Mouse (Mus musculus) MEL (cell line): ENCODE results near the gene Asb1. TPM values are rescaled to one million over a fixed set of nuclear protein-coding genes. Genes with fewer than 3 reads are reported as not detected.

Source experiments
- DNase-seq: peaks from one replicate; pipeline ENCODE4 v3.0.0; 2011; ENCODE audit warnings: low read depth, low spot score
- H3K27ac ChIP-seq: 2 replicates; pipeline ENCODE4 v1.5.1; 2012; ENCODE audit warnings: low read depth, mild to moderate bottlenecking, control low read depth, low read length, moderate library complexity; ENCODE audit not compliant: control insufficient read depth
- H3K27me3 ChIP-seq, 2 experiments: fragments of 150-350 bp in 1 of 2; sonication (generic) in 1 of 2; 2 replicates each; pipeline ENCODE4 v1.6.1; 2012; ENCODE audit warnings: low read length in 2 of 2, mild to moderate bottlenecking in 2 of 2, improper control_type of control experiment in 1 of 2, moderate library complexity in 1 of 2; ENCODE audit not compliant: insufficient read depth in 2 of 2, control insufficient read depth in 1 of 2
- H3K36me3 ChIP-seq, 2 experiments: 2 replicates each; pipeline ENCODE4 v1.6.1; 2012 to 2014; ENCODE audit warnings: low read length in 2 of 2, improper control_type of control experiment in 1 of 2, inconsistent platforms in 1 of 2, mild to moderate bottlenecking in 1 of 2; ENCODE audit not compliant: insufficient read depth in 2 of 2, control insufficient read depth in 1 of 2
- H3K4me1 ChIP-seq, 2 experiments: fragments of 150-350 bp in 1 of 2; sonication (generic) in 1 of 2; 2 replicates each; pipeline ENCODE4 v1.6.1; 2012; ENCODE audit warnings: low read length in 2 of 2, improper control_type of control experiment in 1 of 2, mild to moderate bottlenecking in 1 of 2; ENCODE audit not compliant: insufficient read depth in 2 of 2, control insufficient read depth in 1 of 2
- H3K4me3 ChIP-seq, 2 experiments: fragments of 150-350 bp in 1 of 2; sonication (generic) in 1 of 2; 2 replicates each; pipeline ENCODE4 v1.5.1; 2012; ENCODE audit warnings: low read depth in 2 of 2, low read length in 2 of 2, mild to moderate bottlenecking in 2 of 2, moderate library complexity in 2 of 2, control low read depth in 1 of 2, improper control_type of control experiment in 1 of 2; ENCODE audit not compliant: control insufficient read depth in 1 of 2, insufficient read depth in 1 of 2
- H3K79me2 ChIP-seq: 2 replicates; pipeline ENCODE4 v1.6.1; 2012; ENCODE audit warnings: mild to moderate bottlenecking, low read length, moderate library complexity; ENCODE audit not compliant: control insufficient read depth, poor library complexity, insufficient read depth
- H3K9ac ChIP-seq: 2 replicates; pipeline ENCODE4 v1.6.1; 2012; ENCODE audit warnings: low read depth, mild to moderate bottlenecking, control low read depth, low read length, moderate library complexity; ENCODE audit not compliant: control insufficient read depth, poor library complexity, severe bottlenecking
- H3K9me3 ChIP-seq: fragments of 150-350 bp; sonication (generic); replicated peaks from 2 replicates; pipeline ENCODE4 v1.6.1; 2012; ENCODE audit warnings: mild to moderate bottlenecking, low read length, improper control_type of control experiment, moderate library complexity; ENCODE audit not compliant: insufficient read depth
- BHLHE40 ChIP-seq: IDR thresholded peaks from 2 replicates; pipeline ENCODE4 v1.6.1; 2012; ENCODE audit warnings: low read depth, mild to moderate bottlenecking, inconsistent platforms, low read length, improper control_type of control experiment, borderline replicate concordance
- CTCF ChIP-seq, 3 experiments: IDR thresholded peaks in 2 of 3; conservative IDR thresholded peaks in 1 of 3; 2 replicates each; pipeline ENCODE4 v1.5.1; 2011 to 2012; ENCODE audit warnings: low read length in 3 of 3, low read depth in 2 of 3, mild to moderate bottlenecking in 2 of 3, improper control_type of control experiment in 1 of 3, inconsistent platforms in 1 of 3, mixed read lengths in 1 of 3, moderate library complexity in 1 of 3; ENCODE audit not compliant: control insufficient read depth in 1 of 3, insufficient read depth in 1 of 3, poor library complexity in 1 of 3, severe bottlenecking in 1 of 3
- E2F4 ChIP-seq: IDR thresholded peaks from 2 replicates; pipeline ENCODE4 v1.6.1; 2011; ENCODE audit warnings: low read depth, low read length, improper control_type of control experiment, borderline replicate concordance
- ELF1 ChIP-seq: IDR thresholded peaks from 2 replicates; pipeline ENCODE4 v1.6.1; 2014; ENCODE audit warnings: low read depth, mild to moderate bottlenecking, inconsistent platforms, low read length, improper control_type of control experiment, moderate library complexity
- EP300 ChIP-seq, 2 experiments: IDR thresholded peaks; 2 replicates each; pipeline ENCODE4 v1.6.1; 2011; ENCODE audit warnings: improper control_type of control experiment in 2 of 2, low read length in 2 of 2, low read depth in 1 of 2, mild to moderate bottlenecking in 1 of 2
- ETS1 ChIP-seq: IDR thresholded peaks from 2 replicates; pipeline ENCODE4 v1.6.1; 2012; ENCODE audit warnings: low read depth, mild to moderate bottlenecking, inconsistent platforms, low read length, improper control_type of control experiment, moderate library complexity
- GABPA ChIP-seq: IDR thresholded peaks from 2 replicates; pipeline ENCODE4 v1.6.1; 2012; ENCODE audit warnings: low read depth, mild to moderate bottlenecking, inconsistent platforms, low read length, improper control_type of control experiment, moderate library complexity
- GATA1 ChIP-seq: IDR thresholded peaks from 2 replicates; pipeline ENCODE4 v1.6.1; 2011; ENCODE audit warnings: low read depth, low read length, improper control_type of control experiment
- HCFC1 ChIP-seq: IDR thresholded peaks from 2 replicates; pipeline ENCODE4 v1.6.1; 2012; ENCODE audit warnings: low read depth, mild to moderate bottlenecking, inconsistent platforms, low read length, improper control_type of control experiment, moderate library complexity
- JUND ChIP-seq: IDR thresholded peaks from 2 replicates; pipeline ENCODE4 v1.6.1; 2011; ENCODE audit warnings: low read depth, mild to moderate bottlenecking, improper control_type of control experiment, low read length
- KAT2A ChIP-seq: conservative IDR thresholded peaks from 2 replicates; pipeline ENCODE4 v1.6.1; 2012; ENCODE audit warnings: low read depth, low read length, improper control_type of control experiment, inconsistent platforms
- MAFK ChIP-seq: IDR thresholded peaks from 2 replicates; pipeline ENCODE4 v1.6.1; 2011; ENCODE audit warnings: low read depth, mild to moderate bottlenecking, low read length, improper control_type of control experiment, borderline replicate concordance
- MAZ ChIP-seq: IDR thresholded peaks from 2 replicates; pipeline ENCODE4 v1.6.1; 2012; ENCODE audit warnings: low read depth, mild to moderate bottlenecking, inconsistent platforms, low read length, improper control_type of control experiment
- MEF2A ChIP-seq: IDR thresholded peaks from 2 replicates; pipeline ENCODE4 v1.6.1; 2014; ENCODE audit warnings: low read depth, mild to moderate bottlenecking, inconsistent platforms, low read length, improper control_type of control experiment; ENCODE audit not compliant: poor library complexity, insufficient replicate concordance, severe bottlenecking; ENCODE audit errors: extremely low read depth
- MYB ChIP-seq: IDR thresholded peaks from 2 replicates; pipeline ENCODE4 v1.6.1; 2011; ENCODE audit warnings: mild to moderate bottlenecking, low read depth, low read length, improper control_type of control experiment
- MYC ChIP-seq: IDR thresholded peaks from 2 replicates; pipeline ENCODE4 v1.6.1; 2011; ENCODE audit warnings: low read depth, mild to moderate bottlenecking, low read length, improper control_type of control experiment, moderate library complexity
- NRF1 ChIP-seq: IDR thresholded peaks from 2 replicates; pipeline ENCODE4 v1.6.1; 2014; ENCODE audit warnings: low read depth, mild to moderate bottlenecking, inconsistent platforms, low read length, improper control_type of control experiment, moderate library complexity; ENCODE audit not compliant: poor library complexity, insufficient read depth, severe bottlenecking
- POLR2A ChIP-seq, 2 experiments: IDR thresholded peaks; 2 replicates each; pipeline ENCODE4 v1.6.1; 2011 to 2012; ENCODE audit warnings: low read length in 2 of 2, mild to moderate bottlenecking in 2 of 2, control low read depth in 1 of 2, improper control_type of control experiment in 1 of 2, low read depth in 1 of 2, moderate library complexity in 1 of 2; ENCODE audit not compliant: control insufficient read depth in 1 of 2, insufficient read depth in 1 of 2, poor library complexity in 1 of 2
- POLR2AphosphoS5 ChIP-seq: IDR thresholded peaks from 2 replicates; pipeline ENCODE4 v1.6.1; 2012; ENCODE audit warnings: low read depth, borderline replicate concordance, mild to moderate bottlenecking, inconsistent platforms, low read length, moderate library complexity, mixed read lengths
- RCOR1 ChIP-seq: IDR thresholded peaks from 2 replicates; pipeline ENCODE4 v1.6.1; 2012; ENCODE audit warnings: low read depth, mild to moderate bottlenecking, inconsistent platforms, low read length, improper control_type of control experiment
- SIN3A ChIP-seq: IDR thresholded peaks from 2 replicates; pipeline ENCODE4 v1.6.1; 2012; ENCODE audit warnings: low read length, improper control_type of control experiment, inconsistent platforms
- SMC3 ChIP-seq: IDR thresholded peaks from 2 replicates; pipeline ENCODE4 v1.6.1; 2011; ENCODE audit warnings: low read depth, low read length, improper control_type of control experiment
- TAL1 ChIP-seq: IDR thresholded peaks from 2 replicates; pipeline ENCODE4 v1.6.1; 2012; ENCODE audit warnings: mild to moderate bottlenecking, inconsistent platforms, low read length, moderate library complexity, mixed read lengths
- TBP ChIP-seq: IDR thresholded peaks from 2 replicates; pipeline ENCODE4 v1.8.0; 2011; ENCODE audit warnings: low read depth, low read length, improper control_type of control experiment
- USF2 ChIP-seq, 2 experiments: IDR thresholded peaks; 2 replicates each; pipeline ENCODE4 v1.6.1; 2011 to 2012; ENCODE audit warnings: improper control_type of control experiment in 2 of 2, low read length in 2 of 2, borderline replicate concordance in 1 of 2, inconsistent platforms in 1 of 2, low read depth in 1 of 2, mild to moderate bottlenecking in 1 of 2; ENCODE audit not compliant: insufficient read depth in 1 of 2
- ZC3H11A ChIP-seq: IDR thresholded peaks from 2 replicates; pipeline ENCODE4 v1.6.1; 2012; ENCODE audit warnings: low read depth, mild to moderate bottlenecking, inconsistent platforms, low read length, improper control_type of control experiment
- ZKSCAN1 ChIP-seq: IDR thresholded peaks from 2 replicates; pipeline ENCODE4 v1.6.1; 2012; ENCODE audit warnings: low read depth, mild to moderate bottlenecking, inconsistent platforms, low read length, improper control_type of control experiment, moderate library complexity
- ZNF384 ChIP-seq: IDR thresholded peaks from 2 replicates; pipeline ENCODE4 v1.6.1; 2012; ENCODE audit warnings: low read depth, mild to moderate bottlenecking, inconsistent platforms, low read length, improper control_type of control experiment
- polyA plus RNA-seq, 2 experiments: library from polyadenylated mRNA; stranded (reverse) in 1 of 2; unstranded in 1 of 2; fragments of >175 nt in 1 of 2; fragments of >200 nt in 1 of 2; gene quantifications; 2 replicates each; pipeline versions ENCODE4 v1.2.1 to v1.2.4; 2012; ENCODE audit warnings: low replicate concordance in 2 of 2, low read depth in 1 of 2; ENCODE audit not compliant: insufficient read length in 2 of 2, insufficient read depth in 1 of 2, missing spikeins in 1 of 2
- total RNA-seq: library from RNA; depleted of rRNA; stranded (reverse); fragments of 300-350 nt; gene quantifications from 2 replicates; pipeline ENCODE4 v1.2.3, GENCODE M21; 2012

The Asb1 gene
- total and polyA plus RNA-seq, 3 experiments: 37.9 to 41.3 TPM; not detected in 1

- TF ChIP-seq SMC3 (no peak), SIN3A (peak; percentile 66; the same call in 1 of the 2 replicates), ZKSCAN1 (0 out of 2 replicates have a peak, but pooled peaks have one; percentile 44), EP300 (IDR thresholded peaks at IDR 0.05; ENCODE audit: low read depth in 1 of 2, low read length in 2 of 2) (no peak; a peak in 1 of 4 replicates), MAZ (no peak), MYC (no peak), POLR2AphosphoS5 (no peak), GABPA (0 out of 2 replicates have a peak, but pooled peaks have one; percentile 9), ZNF384 (no peak), USF2 (IDR thresholded peaks at IDR 0.05; ENCODE audit: borderline replicate concordance in 1 of 2, insufficient read depth in 1 of 2, low read depth in 1 of 2, low read length in 2 of 2) (no peak), KAT2A (peak; percentile 18; the same call in 1 of the 2 replicates), ETS1 (no peak), TAL1 (no peak), TBP (peak; percentile 35; the same call in 1 of the 2 replicates), MYB (no peak; the same call in 1 of the 2 replicates), RCOR1 (no peak), ELF1 (no peak), E2F4 (no peak), MEF2A (no peak)
- Histone ChIP-seq H3K9ac (peak overlapping the region; percentile 77), H3K27me3 (no peaks in the 10 kb centered on the region), H3K9me3 (no peaks in the 10 kb centered on the region), H3K36me3 (peaks cover under 1 to 37% of the 10 kb centered on the region in 2 experiments; a peak in 3 of 4 replicates), H3K27ac (peak overlapping the region; percentile 90), H3K79me2 (peaks cover 25% of the 10 kb centered on the region), H3K4me3 (peak overlapping the region; percentile 60 to 93), H3K4me1 (peaks cover 27 to 35% of the 10 kb centered on the region in 2 experiments)
- DNase-seq: peak; percentile 79
These were observed 1.1 kb upstream of the Asb1 start for GRCm38 (mm10) chr1:91539246-91539645.

GRCm38 (mm10) chr1:91539704-91540270 lies 557 bp upstream of the Asb1 start:
- Histone ChIP-seq H3K9me3 (no peaks in the 10 kb centered on the region), H3K27ac (peak overlapping the region; percentile 90), H3K4me1 (peaks cover 27 to 34% of the 10 kb centered on the region in 2 experiments), H3K79me2 (peaks cover 25% of the 10 kb centered on the region), H3K27me3 (no peaks in the 10 kb centered on the region), H3K9ac (peak overlapping the region; percentile 77), H3K36me3 (peaks cover 6 to 39% of the 10 kb centered on the region in 2 experiments), H3K4me3 (peak overlapping the region; percentile 60 to 93)
- DNase-seq: peak; percentile 88
- TF ChIP-seq POLR2A (IDR thresholded peaks at IDR 0.05; ENCODE audit: control insufficient read depth in 1 of 2, insufficient read depth in 1 of 2, low read depth in 1 of 2, low read length in 2 of 2, poor library complexity in 1 of 2): no peak
- TF ChIP-seq RCOR1: peak; percentile 66
- peak; percentile 99 for TF ChIP-seq BHLHE40
- TF ChIP-seq MAFK: no peak; the same call in 1 of the 2 replicates
- TF ChIP-seq HCFC1: no peak
- TF ChIP-seq POLR2AphosphoS5: peak; percentile 83
- 0 out of 2 replicates have a peak, but pooled peaks have one; percentile 21 for TF ChIP-seq ELF1
- TF ChIP-seq ZC3H11A: no peak
- TF ChIP-seq JUND: no peak; the same call in 1 of the 2 replicates
- peak; percentile 91 for TF ChIP-seq ETS1
- TF ChIP-seq TAL1: peak; percentile 78
- TF ChIP-seq NRF1: no peak
- no peak for TF ChIP-seq GABPA
- peak; percentile 70 for TF ChIP-seq GATA1
- TF ChIP-seq MEF2A: 0 out of 2 replicates have a peak, but pooled peaks have one; percentile 17
- TF ChIP-seq CTCF (IDR thresholded peaks at IDR 0.05 in 2 of 3, conservative IDR thresholded peaks at IDR 0.05 in 1 of 3; ENCODE audit: control insufficient read depth in 1 of 3, insufficient read depth in 1 of 3, low read depth in 2 of 3, low read length in 3 of 3, poor library complexity in 1 of 3, severe bottlenecking in 1 of 3): no peak
- TF ChIP-seq KAT2A: peak; percentile 4; the same call in 1 of the 2 replicates
- peak; percentile 60 to 85 for TF ChIP-seq EP300 (IDR thresholded peaks at IDR 0.05; ENCODE audit: low read depth in 1 of 2, low read length in 2 of 2)
- TF ChIP-seq ZNF384: no peak
- TF ChIP-seq ZKSCAN1: peak; percentile 83
